Mouse (Mus musculus) G1E-ER4 (cell line): ENCODE measurements around the gene Zfp58. TPM values are rescaled to one million over a fixed set of nuclear protein-coding genes. Genes with fewer than 3 reads are reported as not detected.

Source experiments
- GATA1 ChIP-seq: IDR thresholded peaks from one replicate; pipeline ENCODE4 v1.8.0; 2012; ENCODE audit warnings: low read length, inconsistent platforms
- polyA plus RNA-seq: library from polyadenylated mRNA; stranded (reverse); fragments of >175 nt; gene quantifications from 2 replicates; pipeline ENCODE4 v1.2.3, GENCODE M21; 2012

The Zfp58 gene
- 0.25 and 0.38 TPM in 2 replicates for polyA plus RNA-seq

GRCm38 (mm10) chr13:67500084-67500719 lies at the start of gene Zfp58:
TSS of gene Zfp58 (minus strand) at chr13:67500555.
- TF ChIP-seq GATA1: no peak

GRCm38 (mm10) chr13:67545941-67546340 lies 45.6 kb upstream of the Zfp58 start:
- TF ChIP-seq GATA1: no peak

- TF ChIP-seq GATA1: no peak
These were observed 26.8 kb upstream of the Zfp58 start for GRCm38 (mm10) chr13:67527049-67527730.

GRCm38 (mm10) chr13:67525753-67526410 lies 25.5 kb upstream of the Zfp58 start, which contains the start of the genes Gm26965 and Zfp87:
TSS of gene Gm26965 (minus strand) at chr13:67526151.
TSS of gene Zfp87 (minus strand) at chr13:67526177.
- no peak for TF ChIP-seq GATA1

- no peak for TF ChIP-seq GATA1
These were observed 553 bp upstream of the Zfp58 start for GRCm38 (mm10) chr13:67500908-67501307.

GRCm38 (mm10) chr13:67495631-67496030 lies 4.7 kb downstream of the Zfp58 start:
- no peak for TF ChIP-seq GATA1

- no peak for TF ChIP-seq GATA1
These were observed 15.9 kb downstream of the Zfp58 start for GRCm38 (mm10) chr13:67484424-67484811.

GRCm38 (mm10) chr13:67483625-67484423 lies 16.5 kb downstream of the Zfp58 start, which contains the start of gene Zfp874b:
TSS of gene Zfp874b (minus strand) at chr13:67484258.
- TF ChIP-seq GATA1: no peak

- TF ChIP-seq GATA1: no peak
These were observed 18.8 kb downstream of the Zfp58 start for GRCm38 (mm10) chr13:67481528-67481927.

- TF ChIP-seq GATA1: no peak
These were observed 31.1 kb downstream of the Zfp58 start for GRCm38 (mm10) chr13:67469274-67469673.

GRCm38 (mm10) chr13:67452021-67452309 lies 48.4 kb downstream of the Zfp58 start:
- no peak for TF ChIP-seq GATA1

GRCm38 (mm10) chr13:67451172-67452020 lies 49.0 kb downstream of the Zfp58 start, which contains the start of gene Zfp874a:
TSS of gene Zfp874a (minus strand) at chr13:67451624.
- TF ChIP-seq GATA1: no peak

Other genes with a start within 250 kb of the Zfp58 start
- gene Zfp458, start 222.1 kb downstream of the Zfp58 start, polyA plus RNA-seq: 0.12 and 0.16 TPM in 2 replicates
- gene Zfp457, start 194.1 kb downstream of the Zfp58 start, polyA plus RNA-seq: 0.09 and 0.22 TPM in 2 replicates
- gene Zfp595, start 168.0 kb downstream of the Zfp58 start, polyA plus RNA-seq: 0.11 and 0.18 TPM in 2 replicates
- not detected in 2 replicates for gene Gm28044, start 140.0 kb downstream of the Zfp58 start, polyA plus RNA-seq
- gene Zfp953, start 139.9 kb downstream of the Zfp58 start, polyA plus RNA-seq: 0.03 TPM in 2 replicates
- not detected in 2 replicates for gene Gm28041, start 124.8 kb downstream of the Zfp58 start, polyA plus RNA-seq
- gene Zfp456, start 124.7 kb downstream of the Zfp58 start, polyA plus RNA-seq: 0.09 TPM in 2 replicates
- gene Zfp429, start 100.7 kb downstream of the Zfp58 start, polyA plus RNA-seq: 0.73 and 1.1 TPM in 2 replicates
- not detected in 2 replicates for gene Zfp459, start 79.1 kb downstream of the Zfp58 start, polyA plus RNA-seq
- gene Zfp874a, start 48.9 kb downstream of the Zfp58 start, polyA plus RNA-seq: 0.24 and 0.28 TPM in 2 replicates
- 0.28 and 0.33 TPM in 2 replicates for gene Zfp874b, start 16.3 kb downstream of the Zfp58 start, polyA plus RNA-seq
- not detected in 2 replicates for gene Gm26965, start 25.6 kb upstream of the Zfp58 start, polyA plus RNA-seq
- 0.32 and 0.72 TPM in 2 replicates for gene Zfp87, start 25.6 kb upstream of the Zfp58 start, polyA plus RNA-seq
- gene Zfp748, start 53.3 kb upstream of the Zfp58 start, polyA plus RNA-seq: 0.17 and 0.18 TPM in 2 replicates
- gene Zfp729b, start 109.2 kb upstream of the Zfp58 start, polyA plus RNA-seq: 0.23 and 0.42 TPM in 2 replicates
- 0.02 TPM in 1 of 2 replicates, not detected in the other for gene Gm49345, start 137.2 kb upstream of the Zfp58 start, polyA plus RNA-seq
- gene Zfp729a, start 137.2 kb upstream of the Zfp58 start, polyA plus RNA-seq: 0.14 and 0.17 TPM in 2 replicates
- gene Zfp738, start 186.5 kb upstream of the Zfp58 start, polyA plus RNA-seq: 0.12 and 0.31 TPM in 2 replicates
- gene Zfp65, start 228.6 kb upstream of the Zfp58 start, polyA plus RNA-seq: 0.61 and 0.95 TPM in 2 replicates